Mouse (Mus musculus): Measurements from ENCODE around the gene Prrx1. TPM values are rescaled to one million over a fixed set of nuclear protein-coding genes. Genes with fewer than 3 reads are reported as not detected.

The Prrx1 gene
- polyA plus RNA-seq, 1 experiment from 2014 or later, result 193 TPM

DNA sequence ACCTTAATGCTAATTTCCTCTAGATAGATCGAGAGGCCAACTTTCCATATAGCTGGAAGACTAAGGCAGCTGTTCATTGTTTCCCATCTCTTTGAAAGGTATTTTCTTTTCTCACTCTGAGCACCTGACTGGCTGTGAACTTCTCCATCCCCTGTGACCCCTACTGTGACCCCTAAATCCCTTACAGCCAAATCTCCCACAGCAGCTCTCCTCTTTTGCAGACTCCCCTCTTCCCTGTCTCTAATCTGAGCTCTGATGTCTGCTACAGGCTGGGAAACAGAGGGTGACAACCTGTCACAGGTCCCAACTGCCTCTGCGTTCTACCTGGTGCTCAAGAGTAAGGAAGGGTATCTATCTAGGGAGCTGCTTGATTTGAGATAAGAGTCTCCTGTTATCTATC is 4.0 kb downstream of the Prrx1 start:
- no peak for ATAC-seq (ENCODE audit: insufficient number of reproducible peaks, low FRiP score, low TSS enrichment, low read depth)
- WGBS, result 2% methylated on average over 2 of the region's 2 CpGs
- Histone ChIP-seq H3K27ac (replicated peaks; ENCODE audit: low read depth, low read length) (peak overlapping the region; percentile 100), H3K27me3 (ENCODE audit: control insufficient read depth, insufficient read depth, low read length) (no peaks in the 10 kb centered on the region), H3K36me3 (ENCODE audit: control insufficient read depth, insufficient read depth, low read length) (no peaks in the 10 kb centered on the region; the same call in 1 of the 2 replicates), H3K9me3 (ENCODE audit: control insufficient read depth, low read length) (no peaks in the 10 kb centered on the region), H3K4me1 (ENCODE audit: control insufficient read depth, insufficient read depth, low read length) (peaks cover 13% of the 10 kb centered on the region), H3K4me3 (ENCODE audit: low read depth, low read length) (peak overlapping the region; percentile 99), H3K4me2 (ENCODE audit: low read depth, severe bottlenecking) (peak overlapping the region; percentile 80), H3K9ac (ENCODE audit: low read length) (peak overlapping the region; percentile 100)
- no peak for DNase-seq (ENCODE audit: low spot score)

DNA sequence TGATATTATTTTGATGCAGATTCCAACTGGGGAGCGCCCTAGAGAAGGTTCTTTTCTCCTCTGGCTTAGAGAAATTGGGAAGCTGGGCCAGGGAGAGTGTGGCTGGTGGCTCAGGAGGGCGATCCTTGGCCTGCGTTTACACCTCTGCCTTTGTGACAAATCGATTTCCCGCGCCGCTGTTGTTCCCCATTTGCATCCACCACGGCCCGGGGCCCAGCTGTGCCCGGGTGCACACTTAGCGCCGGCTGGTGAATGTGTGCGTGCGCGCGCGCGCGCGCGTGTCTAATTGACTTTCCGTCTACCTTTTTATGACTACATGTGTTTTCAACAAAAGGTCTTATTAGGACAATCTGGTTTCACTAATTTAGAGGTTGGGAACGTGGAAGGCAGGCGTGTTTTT is 4.9 kb downstream of the Prrx1 start:
- H3K4me3 ChIP-seq (ENCODE audit: low read depth, low read length), result peak overlapping the region; percentile 99
- H3K9me3 ChIP-seq (ENCODE audit: control insufficient read depth, low read length), result no peaks in the 10 kb centered on the region
- H3K27ac ChIP-seq (replicated peaks; ENCODE audit: low read depth, low read length), result peak overlapping the region; percentile 100
- peak overlapping the region; percentile 80 for H3K4me2 ChIP-seq (ENCODE audit: low read depth, severe bottlenecking)
- ATAC-seq (ENCODE audit: insufficient number of reproducible peaks, low FRiP score, low TSS enrichment, low read depth), result no peak
- peak overlapping the region; percentile 100 for H3K9ac ChIP-seq (ENCODE audit: low read length)
- DNase-seq (ENCODE audit: low spot score), result peak; percentile 89
- no peaks in the 10 kb centered on the region; the same call in 1 of the 2 replicates for H3K36me3 ChIP-seq (ENCODE audit: control insufficient read depth, insufficient read depth, low read length)
- H3K4me1 ChIP-seq (ENCODE audit: control insufficient read depth, insufficient read depth, low read length), result peaks cover 13% of the 10 kb centered on the region
- under 1% methylated on average over 24 of the region's 24 CpGs for WGBS
- H3K27me3 ChIP-seq (ENCODE audit: control insufficient read depth, insufficient read depth, low read length), result no peaks in the 10 kb centered on the region

GRCm38 (mm10) chr1:163307706-163308105 is 5.8 kb downstream of the Prrx1 start:
- Histone ChIP-seq H3K9ac (ENCODE audit: low read length) (peak overlapping the region; percentile 100), H3K9me3 (ENCODE audit: control insufficient read depth, low read length) (no peaks in the 10 kb centered on the region), H3K36me3 (ENCODE audit: control insufficient read depth, insufficient read depth, low read length) (no peaks in the 10 kb centered on the region; the same call in 1 of the 2 replicates), H3K27me3 (ENCODE audit: control insufficient read depth, insufficient read depth, low read length) (no peaks in the 10 kb centered on the region), H3K4me1 (ENCODE audit: control insufficient read depth, insufficient read depth, low read length) (peaks cover 13% of the 10 kb centered on the region), H3K27ac (replicated peaks; ENCODE audit: low read depth, low read length) (peak overlapping the region; percentile 100), H3K4me2 (ENCODE audit: low read depth, severe bottlenecking) (peak overlapping the region; percentile 80), H3K4me3 (ENCODE audit: low read depth, low read length) (peak overlapping the region; percentile 99)
- DNase-seq (ENCODE audit: low spot score) (no peak), ATAC-seq (ENCODE audit: insufficient number of reproducible peaks, low FRiP score, low TSS enrichment, low read depth) (no peak)
- WGBS, result 7% methylated on average over 11 of the region's 11 CpGs

GRCm38 (mm10) chr1:163305956-163306355 is 7.6 kb downstream of the Prrx1 start:
- whole genome bisulfite sequencing, result 29% methylated on average over 1 of the region's 1 CpGs
- no peak overlapping the region; the same call in 1 of the 2 replicates for H3K4me3 ChIP-seq (ENCODE audit: low read depth, low read length)
- H3K27ac ChIP-seq (replicated peaks; ENCODE audit: low read depth, low read length), result peak overlapping the region; percentile 14; the same call in 1 of the 2 replicates
- H3K9me3 ChIP-seq (ENCODE audit: control insufficient read depth, low read length), result no peaks in the 10 kb centered on the region
- ATAC-seq (ENCODE audit: insufficient number of reproducible peaks, low FRiP score, low TSS enrichment, low read depth) (no peak), DNase-seq (ENCODE audit: low spot score) (peak; percentile 33)
- H3K36me3 ChIP-seq (ENCODE audit: control insufficient read depth, insufficient read depth, low read length), result no peaks in the 10 kb centered on the region; the same call in 1 of the 2 replicates
- H3K4me1 ChIP-seq (ENCODE audit: control insufficient read depth, insufficient read depth, low read length), result peaks cover 17% of the 10 kb centered on the region
- H3K9ac ChIP-seq (ENCODE audit: low read length), result peak overlapping the region; percentile 49; the same call in 1 of the 2 replicates
- H3K4me2 ChIP-seq (ENCODE audit: low read depth, severe bottlenecking), result peak overlapping the region; percentile 80
- no peaks in the 10 kb centered on the region for H3K27me3 ChIP-seq (ENCODE audit: control insufficient read depth, insufficient read depth, low read length)

DNA sequence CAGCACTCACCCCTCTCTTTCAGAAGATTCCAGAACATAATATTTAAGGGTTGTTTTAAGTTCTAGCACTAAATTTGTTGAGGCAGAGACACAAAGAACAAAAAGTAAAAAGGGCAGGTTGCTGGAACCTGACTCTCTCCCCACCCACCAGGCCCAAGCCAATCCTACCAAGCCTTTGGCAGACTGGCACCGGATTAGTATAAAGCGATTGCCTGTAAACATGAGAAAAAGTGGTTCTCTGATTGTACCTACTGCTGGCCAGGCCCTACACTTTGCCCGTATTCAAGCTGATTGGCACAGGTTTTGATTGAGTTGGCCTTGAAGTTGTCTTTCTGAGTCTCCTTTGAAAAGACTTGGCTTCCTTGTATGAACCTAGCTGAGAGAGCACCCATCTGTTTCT is 8.7 kb downstream of the Prrx1 start:
- Histone ChIP-seq H3K27ac (replicated peaks; ENCODE audit: low read depth, low read length) (no peak overlapping the region), H3K9ac (ENCODE audit: low read length) (no peak overlapping the region), H3K4me2 (ENCODE audit: low read depth, severe bottlenecking) (no peak overlapping the region), H3K36me3 (ENCODE audit: control insufficient read depth, insufficient read depth, low read length) (no peaks in the 10 kb centered on the region; the same call in 1 of the 2 replicates), H3K4me1 (ENCODE audit: control insufficient read depth, insufficient read depth, low read length) (peaks cover 21% of the 10 kb centered on the region), H3K4me3 (ENCODE audit: low read depth, low read length) (no peak overlapping the region), H3K27me3 (ENCODE audit: control insufficient read depth, insufficient read depth, low read length) (no peaks in the 10 kb centered on the region), H3K9me3 (ENCODE audit: control insufficient read depth, low read length) (no peaks in the 10 kb centered on the region)
- no peak for ATAC-seq (ENCODE audit: insufficient number of reproducible peaks, low FRiP score, low TSS enrichment, low read depth)
- DNase-seq (ENCODE audit: low spot score), result no peak
- WGBS, result 90% methylated on average over 3 of the region's 3 CpGs

DNA sequence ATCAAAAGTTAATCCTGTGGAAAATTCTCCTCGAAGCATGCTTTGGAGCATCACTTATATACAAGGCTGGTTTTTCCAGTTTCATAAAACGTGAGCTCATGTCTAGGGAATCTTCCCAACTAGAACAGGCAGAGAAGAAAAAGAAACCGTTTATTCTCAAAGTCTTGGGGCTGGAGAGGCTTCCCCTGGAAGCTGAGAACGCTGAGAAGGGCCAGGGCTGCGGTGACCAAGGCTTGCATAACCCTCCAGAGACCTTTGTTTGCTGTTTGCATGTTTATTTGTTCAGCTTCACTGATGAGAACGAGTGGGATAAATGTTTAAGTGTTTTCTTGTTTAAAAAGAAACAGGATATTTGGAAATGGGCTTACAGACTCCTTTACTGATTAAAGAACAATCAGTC is 11.2 kb downstream of the Prrx1 start:
- no peak for ATAC-seq (ENCODE audit: insufficient number of reproducible peaks, low FRiP score, low TSS enrichment, low read depth)
- H3K4me2 ChIP-seq (ENCODE audit: low read depth, severe bottlenecking), result no peak overlapping the region
- peak; percentile 21 for DNase-seq (ENCODE audit: low spot score)
- peaks cover 15% of the 10 kb centered on the region for H3K4me1 ChIP-seq (ENCODE audit: control insufficient read depth, insufficient read depth, low read length)
- H3K9me3 ChIP-seq (ENCODE audit: control insufficient read depth, low read length), result no peaks in the 10 kb centered on the region
- H3K9ac ChIP-seq (ENCODE audit: low read length), result no peak overlapping the region
- no peak overlapping the region for H3K4me3 ChIP-seq (ENCODE audit: low read depth, low read length)
- H3K27ac ChIP-seq (replicated peaks; ENCODE audit: low read depth, low read length), result no peak overlapping the region
- no peaks in the 10 kb centered on the region for H3K27me3 ChIP-seq (ENCODE audit: control insufficient read depth, insufficient read depth, low read length)
- WGBS, result 48% methylated on average over 6 of the region's 6 CpGs
- H3K36me3 ChIP-seq (ENCODE audit: control insufficient read depth, insufficient read depth, low read length), result no peaks in the 10 kb centered on the region

- Histone ChIP-seq H3K4me3 (ENCODE audit: low read depth, low read length) (no peak overlapping the region), H3K27ac (replicated peaks; ENCODE audit: low read depth, low read length) (no peak overlapping the region), H3K9ac (ENCODE audit: low read length) (no peak overlapping the region), H3K9me3 (ENCODE audit: control insufficient read depth, low read length) (no peaks in the 10 kb centered on the region), H3K27me3 (ENCODE audit: control insufficient read depth, insufficient read depth, low read length) (no peaks in the 10 kb centered on the region), H3K36me3 (ENCODE audit: control insufficient read depth, insufficient read depth, low read length) (no peaks in the 10 kb centered on the region; the same call in 1 of the 2 replicates), H3K4me1 (ENCODE audit: control insufficient read depth, insufficient read depth, low read length) (peaks cover 15% of the 10 kb centered on the region), H3K4me2 (ENCODE audit: low read depth, severe bottlenecking) (no peak overlapping the region)
- WGBS, result 90% methylated on average over 4 of the region's 4 CpGs
- DNase-seq (ENCODE audit: low spot score) (no peak), ATAC-seq (ENCODE audit: insufficient number of reproducible peaks, low FRiP score, low TSS enrichment, low read depth) (no peak)
Observed at GRCm38 (mm10) chr1:163293152-163293551, 20.4 kb downstream of the Prrx1 start.

DNA sequence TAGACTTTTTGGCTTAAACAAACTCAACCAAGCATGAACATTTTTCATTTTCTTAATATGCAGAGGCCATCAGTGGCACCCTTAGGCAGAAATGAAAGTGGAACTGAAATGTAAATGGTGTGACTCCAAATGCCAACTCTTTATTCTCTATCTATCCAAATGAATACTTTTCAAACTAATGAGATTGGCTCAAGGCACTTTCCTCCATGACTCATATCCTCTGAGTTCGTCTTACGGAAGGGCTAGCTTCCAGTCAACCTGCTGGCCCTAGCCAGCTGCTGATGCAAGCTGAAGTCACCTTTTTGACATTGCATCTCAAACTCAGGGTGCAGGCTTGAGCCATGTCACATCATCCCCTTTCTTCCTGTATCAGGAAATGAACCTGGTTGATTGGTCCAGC is 21.6 kb downstream of the Prrx1 start:
- H3K27ac ChIP-seq (replicated peaks; ENCODE audit: low read depth, low read length), result no peak overlapping the region
- H3K4me1 ChIP-seq (ENCODE audit: control insufficient read depth, insufficient read depth, low read length), result peaks cover 15% of the 10 kb centered on the region
- no peaks in the 10 kb centered on the region for H3K27me3 ChIP-seq (ENCODE audit: control insufficient read depth, insufficient read depth, low read length)
- 86% methylated on average over 2 of the region's 2 CpGs for WGBS
- no peaks in the 10 kb centered on the region for H3K9me3 ChIP-seq (ENCODE audit: control insufficient read depth, low read length)
- H3K9ac ChIP-seq (ENCODE audit: low read length), result no peak overlapping the region
- ATAC-seq (ENCODE audit: insufficient number of reproducible peaks, low FRiP score, low TSS enrichment, low read depth) (no peak), DNase-seq (ENCODE audit: low spot score) (no peak)
- H3K4me3 ChIP-seq (ENCODE audit: low read depth, low read length), result no peak overlapping the region
- no peaks in the 10 kb centered on the region; the same call in 1 of the 2 replicates for H3K36me3 ChIP-seq (ENCODE audit: control insufficient read depth, insufficient read depth, low read length)
- no peak overlapping the region for H3K4me2 ChIP-seq (ENCODE audit: low read depth, severe bottlenecking)

GRCm38 (mm10) chr1:163289131-163289530 is 24.4 kb downstream of the Prrx1 start:
- Histone ChIP-seq H3K4me3 (ENCODE audit: low read depth, low read length) (no peak overlapping the region), H3K9ac (ENCODE audit: low read length) (no peak overlapping the region), H3K4me1 (ENCODE audit: control insufficient read depth, insufficient read depth, low read length) (peaks cover 35% of the 10 kb centered on the region), H3K4me2 (ENCODE audit: low read depth, severe bottlenecking) (no peak overlapping the region), H3K36me3 (ENCODE audit: control insufficient read depth, insufficient read depth, low read length) (no peaks in the 10 kb centered on the region), H3K27me3 (ENCODE audit: control insufficient read depth, insufficient read depth, low read length) (no peaks in the 10 kb centered on the region), H3K9me3 (ENCODE audit: control insufficient read depth, low read length) (no peaks in the 10 kb centered on the region), H3K27ac (replicated peaks; ENCODE audit: low read depth, low read length) (0 out of 2 replicates have a peak overlapping the region, but pooled peaks have one; percentile 39)
- ATAC-seq (ENCODE audit: insufficient number of reproducible peaks, low FRiP score, low TSS enrichment, low read depth) (no peak), DNase-seq (ENCODE audit: low spot score) (no peak)
- WGBS, result 71% methylated on average over 7 of the region's 7 CpGs

Data from limb, embryonic 11.5 days (tissue).